Mouse (Mus musculus) cerebellum, adult 2 months (tissue): Measurements from ENCODE around the gene Ntn1.

Experiments used
- CTCF ChIP-seq: fragments of 200-500 bp; IDR thresholded peaks from 2 replicates; pipeline ENCODE4 v1.5.1; 2011; ENCODE audit warnings: low read depth, mild to moderate bottlenecking, control low read depth, low read length, moderate library complexity, borderline replicate concordance; ENCODE audit not compliant: insufficient read depth
- POLR2A ChIP-seq: fragments of 200-500 bp; IDR thresholded peaks from 2 replicates; pipeline ENCODE4 v1.6.1; 2011; ENCODE audit warnings: low read length, control low read depth, borderline replicate concordance; ENCODE audit not compliant: insufficient read depth

- TF ChIP-seq CTCF (no peak), POLR2A (no peak)
Observed at GRCm38 (mm10) chr11:68213896-68214295, 186.7 kb downstream of the Ntn1 start.
